Mouse (Mus musculus) gastrocnemius, postnatal 14 days (tissue): ENCODE measurements around the gene Pum2. TPM values are rescaled to one million over a fixed set of nuclear protein-coding genes. Genes with fewer than 3 reads are reported as not detected.
A peak's percentile ranks its signal among the peaks of the same experiment; 100 is the strongest.
"Not testable (repeated sequence)": the region's sequence is repeated elsewhere in the genome, so short reads cannot be mapped to it uniquely, and the experiment has no call there.

ENCODE experiments used
- DNase-seq: peaks from one replicate; pipeline ENCODE4 v3.0.0; 2021; ENCODE audit warnings: mixed read lengths
- intact Hi-C: fragments of 180-260 bp; cut with DNase I; formaldehyde crosslinking; loops from one replicate; pipeline ENCODE4 v1.15.1; 2025; ENCODE audit warnings: low total_unique reads
- long read RNA-seq, 2 experiments: library from polyadenylated mRNA; stranded (forward); transcript quantifications; one replicate each; pipeline ENCODE4 v2.0.0; 2021
- total RNA-seq, 2 experiments: library from RNA; stranded (reverse); gene quantifications; 2 replicates each; pipeline ENCODE4 v1.2.3; 2021

The Pum2 gene
- total RNA-seq, result 10 to 100 TPM; 63.1 to 66.7 TPM
- long read RNA-seq, experiment 1, partial matches to known transcripts, result 4 of 11 reads
- long read RNA-seq, experiment 1, other reads (novel, unspliced or antisense), result 7 of 11 reads
- long read RNA-seq, experiment 2, full-length matches to known transcripts, result 6 of 17 reads
- long read RNA-seq, experiment 2, partial matches to known transcripts, result 3 of 17 reads
- long read RNA-seq, experiment 2, other reads (novel, unspliced or antisense), result 8 of 17 reads

- intact Hi-C loops, result no loop called here
- DNase-seq, result peak; percentile 94
Measured at GRCm38 (mm10) chr12:8673974-8674306, at the start of gene Pum2. Gene Pum2, plus strand, starts transcription at chr12:8674134.

GRCm38 (mm10) chr12:8629537-8629936 is 44.4 kb upstream of the Pum2 start:
- intact Hi-C loops, result no loop called here
- DNase-seq, result no peak

- intact Hi-C loops, result no loop called here
- DNase-seq, result no peak
Measured at GRCm38 (mm10) chr12:8631691-8632090, 42.2 kb upstream of the Pum2 start.

- intact Hi-C loops, result no loop called here
- DNase-seq, result no peak
Measured at GRCm38 (mm10) chr12:8632737-8633365, 41.1 kb upstream of the Pum2 start.

- intact Hi-C loops, result no loop called here
- DNase-seq, result no peak
Measured at GRCm38 (mm10) chr12:8634306-8634705, 39.6 kb upstream of the Pum2 start.

GRCm38 (mm10) chr12:8635546-8635945 is 38.4 kb upstream of the Pum2 start:
- intact Hi-C loops, result no loop called here
- DNase-seq, result no peak

- intact Hi-C loops, result no loop called here
- DNase-seq, result no peak
Measured at GRCm38 (mm10) chr12:8636945-8637344, 37.0 kb upstream of the Pum2 start.

GRCm38 (mm10) chr12:8638411-8639087 is 35.4 kb upstream of the Pum2 start:
- intact Hi-C loops, result not testable (repeated sequence)
- peak; percentile 71 for DNase-seq

- DNase-seq, intact Hi-C loops: not testable (repeated sequence)
Measured at GRCm38 (mm10) chr12:8640186-8640585, 33.7 kb upstream of the Pum2 start.

GRCm38 (mm10) chr12:8640711-8641424 is 33.1 kb upstream of the Pum2 start:
- peak; percentile 98 for DNase-seq
- intact Hi-C loops, result no loop called here

- intact Hi-C loops, result no loop called here
- no peak for DNase-seq
Measured at GRCm38 (mm10) chr12:8641425-8641735, 32.6 kb upstream of the Pum2 start.

GRCm38 (mm10) chr12:8648211-8648610 is 25.7 kb upstream of the Pum2 start:
- intact Hi-C loops, DNase-seq: not testable (repeated sequence)

- intact Hi-C loops, DNase-seq: not testable (repeated sequence)
Measured at GRCm38 (mm10) chr12:8650027-8650426, 23.9 kb upstream of the Pum2 start.

- DNase-seq, result no peak
- intact Hi-C loops, result no loop called here
Measured at GRCm38 (mm10) chr12:8656596-8656995, 17.3 kb upstream of the Pum2 start.

- no peak for DNase-seq
- intact Hi-C loops, result no loop called here
Measured at GRCm38 (mm10) chr12:8657116-8657515, 16.8 kb upstream of the Pum2 start.

- intact Hi-C loops, result no loop called here
- DNase-seq, result no peak
Measured at GRCm38 (mm10) chr12:8657629-8658366, 16.1 kb upstream of the Pum2 start.

GRCm38 (mm10) chr12:8659406-8660279 is 14.3 kb upstream of the Pum2 start:
- intact Hi-C loops, result no loop called here

GRCm38 (mm10) chr12:8661747-8662146 is 12.2 kb upstream of the Pum2 start:
- DNase-seq, result no peak
- intact Hi-C loops, result no loop called here

More at GRCm38 (mm10) chr12:8659406-8660279, 14.3 kb upstream of the Pum2 start:
- no peak for DNase-seq

GRCm38 (mm10) chr12:8662175-8662574 is 11.8 kb upstream of the Pum2 start:
- intact Hi-C loops, result no loop called here
- DNase-seq, result no peak
